Mouse (Mus musculus): ENCODE measurements around the gene Preb.

Preb gene

DNA sequence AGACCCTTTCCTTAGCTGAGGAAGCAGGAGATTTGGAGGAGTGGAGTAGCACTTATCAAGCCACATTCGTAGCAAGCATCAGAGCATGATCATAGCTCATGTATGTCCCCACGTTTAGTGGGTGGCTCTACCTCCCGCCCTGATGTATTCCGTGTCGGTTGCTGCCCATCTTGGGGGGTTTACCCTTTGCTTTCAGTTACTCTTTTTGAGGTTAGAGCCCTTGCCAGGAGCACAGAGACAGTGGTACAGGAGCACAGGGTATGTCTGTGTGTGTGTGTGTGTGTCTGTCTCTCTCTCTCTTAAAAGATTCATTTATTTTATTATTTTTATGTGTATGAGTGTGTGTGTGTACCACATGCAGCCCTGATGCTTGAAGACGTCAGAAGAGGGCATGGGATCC is 37.0 kb downstream of the Preb start:
- DNase-seq (ENCODE audit: low read depth in 1 of 2, low spot score in 2 of 2) = no peak

DNA sequence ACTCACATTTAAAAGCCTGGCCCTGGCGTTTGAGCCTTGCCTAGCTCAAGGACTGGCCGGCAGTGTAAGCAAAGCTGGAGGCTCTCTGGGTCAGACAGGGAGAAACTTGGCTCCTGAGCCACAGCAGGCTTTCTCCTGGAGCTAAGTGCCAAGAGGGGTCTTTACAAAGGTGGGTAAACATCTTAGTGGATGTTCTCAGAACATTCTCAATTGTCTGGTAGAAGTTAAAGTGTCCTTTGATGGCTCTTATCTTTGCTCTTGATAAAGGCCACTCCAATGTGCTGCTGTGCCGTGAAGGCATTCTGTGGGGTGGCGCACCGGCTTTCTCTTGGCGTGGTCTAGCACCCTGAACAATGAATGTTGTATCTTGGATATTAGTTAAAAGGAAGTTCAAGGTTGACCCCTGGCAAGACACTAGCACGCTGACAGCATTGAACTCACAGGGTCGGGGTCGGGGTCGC is 37.5 kb downstream of the Preb start:
- no peak for DNase-seq (ENCODE audit: low read depth in 1 of 2, low spot score in 2 of 2)

DNA sequence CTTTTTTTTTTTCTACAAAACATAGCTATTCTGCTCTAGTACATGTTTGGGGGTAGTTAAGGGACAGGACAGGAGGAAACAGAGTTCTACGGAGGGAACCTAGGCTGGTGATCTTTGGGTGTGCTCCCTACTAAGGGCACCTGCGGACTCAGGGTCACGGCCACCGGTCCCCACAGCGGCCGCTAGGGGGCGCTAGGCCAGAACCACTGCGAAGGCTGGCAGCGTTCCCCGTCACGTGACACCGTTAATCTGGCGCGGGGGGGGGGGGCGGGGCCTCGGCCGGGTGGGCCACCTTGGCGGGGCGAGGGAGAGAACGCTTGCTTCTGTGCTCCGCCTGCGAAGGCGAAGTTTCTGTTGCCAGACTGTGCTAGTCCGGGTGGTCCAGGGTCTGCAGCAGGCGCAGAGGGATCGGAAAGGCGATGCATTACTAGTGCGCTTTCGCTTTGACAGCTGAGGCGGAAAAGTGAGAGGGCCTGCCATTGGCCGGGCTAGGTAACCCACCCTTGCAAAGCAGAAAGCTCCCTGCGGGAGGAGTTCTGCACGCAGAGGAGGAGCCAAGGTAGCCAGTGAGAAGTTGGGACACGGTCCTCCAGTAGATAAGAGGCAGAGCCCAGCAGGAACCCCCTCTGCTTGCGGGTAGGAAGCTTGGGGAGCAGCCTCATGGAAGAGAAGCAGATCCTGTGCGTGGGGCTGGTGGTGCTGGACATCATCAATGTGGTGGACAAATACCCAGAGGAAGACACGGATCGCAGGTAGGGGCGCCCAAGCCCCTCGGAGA is 38.7 kb downstream of the Preb start, which contains the start of gene Khk:
Khk (plus strand) TSS at position 176 of the 778 bp plus-strand sequence.
- DNase-seq (ENCODE audit: low read depth in 1 of 2, low spot score in 2 of 2) = peak; percentile 62 to 83

DNA sequence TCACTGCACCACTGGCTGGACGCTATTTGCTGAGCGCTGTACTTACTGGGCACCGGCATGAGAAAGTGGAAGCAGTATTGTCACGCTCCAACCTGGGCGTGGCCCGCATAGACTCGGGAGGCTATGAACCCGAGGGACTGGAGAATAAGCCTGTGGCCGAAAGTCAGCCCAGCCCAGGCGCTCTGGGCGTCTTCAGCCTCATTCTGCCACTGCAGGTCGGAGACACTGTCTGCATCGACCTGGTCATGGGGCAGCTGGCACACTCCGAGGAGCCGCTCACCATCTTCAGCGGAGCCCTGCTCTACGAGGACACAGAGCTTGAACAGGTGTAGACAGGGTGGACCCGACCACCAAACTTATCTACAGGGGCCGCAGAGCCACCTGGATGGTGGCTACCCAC is 39.5 kb downstream of the Preb start:
- DNase-seq (ENCODE audit: low read depth in 1 of 2, low spot score in 2 of 2) = peak in 1 of 2 experiments; percentile 51

DNA sequence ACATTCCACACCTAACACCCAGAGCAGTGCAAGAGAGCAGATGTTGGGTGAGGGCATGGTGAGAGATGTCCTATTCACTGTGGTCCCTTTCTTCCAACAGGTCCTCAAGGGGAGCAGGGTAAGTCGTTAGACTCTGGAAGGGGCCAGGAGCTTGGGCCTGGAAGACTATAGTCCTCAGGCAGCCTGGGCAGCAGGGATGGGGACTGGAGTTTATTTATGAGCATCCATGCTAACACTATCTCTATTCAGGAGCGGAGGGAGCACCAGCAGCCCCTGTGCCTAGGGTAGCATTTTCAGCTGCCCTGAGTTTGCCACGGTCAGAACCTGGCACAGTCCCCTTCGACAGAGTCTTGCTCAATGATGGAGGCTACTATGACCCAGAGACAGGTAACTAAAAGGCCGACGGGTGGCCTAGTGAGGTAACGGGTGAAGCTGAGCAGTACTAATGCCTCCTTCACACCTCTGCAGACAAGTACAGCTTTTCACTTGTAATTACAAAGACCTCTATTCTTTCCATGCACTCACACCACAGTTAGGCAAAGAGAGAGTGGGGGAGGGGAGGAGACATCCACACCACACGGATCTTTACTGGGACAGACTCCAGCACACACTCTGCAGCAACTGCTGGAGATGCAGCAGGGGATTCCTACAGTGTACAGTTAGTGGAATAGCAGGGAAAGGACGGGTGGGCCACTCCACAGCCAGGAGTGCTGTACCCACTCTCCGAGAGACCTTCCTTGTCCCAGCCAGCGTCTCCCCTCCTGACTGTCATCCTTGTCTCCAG is 40.1 kb downstream of the Preb start:
- no peak for DNase-seq (ENCODE audit: low read depth in 1 of 2, low spot score in 2 of 2)

DNA sequence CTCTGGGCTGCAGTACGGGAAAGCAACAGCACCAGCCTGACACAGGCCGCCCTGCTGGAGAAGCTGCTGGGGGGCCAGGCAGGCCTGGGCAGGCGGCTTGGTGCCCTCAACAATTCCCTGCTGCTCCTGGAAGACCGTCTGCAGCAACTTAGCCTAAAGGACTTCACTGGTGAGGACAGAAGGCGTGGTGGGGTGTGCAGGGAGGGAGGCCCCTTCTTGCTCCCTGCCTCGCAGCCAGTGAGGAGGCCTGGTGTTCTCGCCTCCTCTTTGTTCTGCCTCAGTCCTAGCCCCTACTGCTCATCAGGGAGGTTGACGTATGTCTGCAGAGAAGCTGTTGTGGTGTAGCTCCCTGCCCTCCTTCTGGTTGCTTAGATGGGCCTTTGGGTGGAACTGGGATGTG is 41.5 kb downstream of the Preb start:
- DNase-seq (ENCODE audit: low read depth in 1 of 2, low spot score in 2 of 2) = no peak

DNA sequence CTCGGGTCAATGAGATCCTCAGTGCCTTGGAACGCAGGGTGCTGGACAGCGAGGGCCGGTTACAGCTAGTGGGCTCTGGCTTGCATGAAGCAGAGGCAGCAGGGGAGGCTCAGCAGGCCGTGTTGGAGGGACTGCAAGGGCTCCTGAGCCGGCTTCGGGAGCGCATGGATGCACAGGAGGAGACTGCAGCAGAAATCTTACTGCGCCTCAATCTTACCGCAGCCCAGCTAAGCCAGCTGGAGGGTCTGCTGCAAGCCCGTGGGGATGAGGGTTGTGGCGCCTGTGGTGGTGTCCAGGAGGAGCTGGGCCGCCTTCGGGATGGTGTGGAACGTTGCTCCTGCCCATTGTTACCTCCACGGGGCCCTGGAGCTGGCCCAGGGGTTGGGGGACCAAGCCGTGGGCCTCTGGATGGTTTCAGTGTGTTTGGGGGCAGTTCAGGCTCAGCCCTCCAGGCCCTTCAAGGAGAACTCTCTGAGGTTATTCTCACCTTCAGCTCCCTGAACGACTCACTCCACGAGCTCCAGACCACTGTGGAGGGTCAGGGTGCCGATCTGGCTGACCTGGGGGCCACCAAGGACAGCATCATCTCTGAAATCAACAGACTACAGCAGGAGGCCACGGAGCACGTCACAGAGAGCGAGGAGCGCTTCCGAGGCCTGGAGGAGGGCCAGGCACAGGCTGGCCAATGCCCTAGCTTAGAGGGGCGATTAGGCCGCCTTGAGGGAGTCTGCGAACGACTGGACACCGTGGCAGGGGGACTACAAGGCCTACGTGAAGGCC is 42.1 kb downstream of the Preb start:
- DNase-seq (ENCODE audit: low read depth in 1 of 2, low spot score in 2 of 2) = no peak

DNA sequence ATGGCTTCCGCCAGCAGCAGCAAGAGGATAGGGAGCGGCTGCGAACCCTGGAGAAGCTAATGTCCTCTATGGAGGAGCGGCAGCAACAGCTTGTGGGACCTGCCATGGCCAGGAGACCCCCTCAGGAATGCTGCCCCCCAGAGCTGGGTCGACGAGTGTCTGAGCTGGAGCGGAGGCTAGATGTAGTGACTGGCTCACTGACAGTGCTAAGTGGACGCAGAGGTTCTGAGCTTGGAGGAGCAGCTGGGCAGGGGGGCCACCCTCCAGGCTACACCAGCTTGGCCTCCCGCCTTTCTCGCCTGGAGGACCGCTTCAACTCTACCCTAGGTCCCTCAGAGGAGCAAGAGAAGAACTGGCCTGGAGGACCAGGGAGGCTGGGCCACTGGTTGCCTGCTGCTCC is 42.8 kb downstream of the Preb start:
- DNase-seq (ENCODE audit: low read depth in 1 of 2, low spot score in 2 of 2) = no peak

DNA sequence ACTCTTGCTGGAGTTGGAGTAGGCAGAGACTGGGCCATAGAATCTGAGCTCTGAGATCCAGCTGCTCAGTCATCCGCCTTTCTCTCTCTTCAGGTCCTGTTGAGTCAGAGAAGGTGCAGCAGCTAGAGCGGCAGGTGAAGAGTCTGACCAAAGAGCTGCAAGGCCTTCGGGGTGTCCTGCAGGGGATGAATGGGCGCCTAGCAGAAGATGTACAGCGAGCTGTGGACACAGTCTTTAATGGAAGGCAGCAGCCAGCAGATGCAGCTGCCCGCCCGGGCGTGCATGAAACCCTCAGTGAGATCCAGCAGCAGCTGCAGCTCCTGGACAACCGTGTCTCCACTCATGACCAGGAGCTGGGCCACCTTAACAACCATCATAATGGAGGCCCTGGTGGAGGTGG is 43.3 kb downstream of the Preb start:
- no peak for DNase-seq (ENCODE audit: low read depth in 1 of 2, low spot score in 2 of 2)

DNA sequence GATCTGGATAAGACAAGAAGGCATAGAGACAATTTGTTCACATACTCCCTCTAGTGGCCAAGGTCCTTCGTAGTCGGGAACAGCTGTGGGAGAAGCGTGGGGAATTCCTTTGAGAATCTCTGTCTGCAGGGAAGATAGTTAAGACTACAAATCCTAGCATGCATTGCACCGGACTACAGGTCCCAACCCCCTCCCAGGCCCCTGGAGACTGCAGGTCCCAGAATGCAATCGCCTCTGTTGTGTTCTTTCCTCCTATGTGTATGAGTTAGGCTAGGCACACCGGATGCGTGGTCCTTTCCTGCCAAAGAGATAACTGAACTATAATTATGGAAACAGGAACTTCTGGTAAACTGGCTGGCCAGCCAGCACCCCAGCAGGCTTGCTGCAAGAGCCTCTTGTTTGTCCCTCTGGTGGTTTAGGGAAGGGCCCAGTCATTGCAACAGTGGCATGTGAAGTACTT is 44.2 kb downstream of the Preb start:
- DNase-seq (ENCODE audit: low read depth in 1 of 2, low spot score in 2 of 2) = peak; percentile 64 to 68

DNA sequence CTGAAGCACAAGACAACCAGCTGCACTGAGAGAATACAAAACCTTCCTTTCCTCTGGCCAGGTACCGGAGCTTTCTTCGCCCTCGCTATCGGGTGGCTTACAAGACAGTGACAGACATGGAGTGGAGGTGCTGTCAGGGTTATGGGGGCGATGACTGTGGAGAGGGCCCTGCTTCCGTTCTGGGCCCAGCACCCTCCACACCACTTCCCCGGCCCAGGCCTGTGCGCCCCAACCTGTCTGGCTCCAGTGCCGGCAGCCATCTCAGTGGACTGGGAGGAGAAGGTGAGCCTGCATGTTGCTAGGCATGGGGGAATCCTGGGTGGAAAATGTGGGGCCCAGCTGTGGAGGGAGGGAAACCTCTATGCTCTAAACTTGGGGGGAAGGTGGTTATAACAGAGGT is 44.7 kb downstream of the Preb start:
- DNase-seq (ENCODE audit: low read depth in 1 of 2, low spot score in 2 of 2) = no peak

DNA sequence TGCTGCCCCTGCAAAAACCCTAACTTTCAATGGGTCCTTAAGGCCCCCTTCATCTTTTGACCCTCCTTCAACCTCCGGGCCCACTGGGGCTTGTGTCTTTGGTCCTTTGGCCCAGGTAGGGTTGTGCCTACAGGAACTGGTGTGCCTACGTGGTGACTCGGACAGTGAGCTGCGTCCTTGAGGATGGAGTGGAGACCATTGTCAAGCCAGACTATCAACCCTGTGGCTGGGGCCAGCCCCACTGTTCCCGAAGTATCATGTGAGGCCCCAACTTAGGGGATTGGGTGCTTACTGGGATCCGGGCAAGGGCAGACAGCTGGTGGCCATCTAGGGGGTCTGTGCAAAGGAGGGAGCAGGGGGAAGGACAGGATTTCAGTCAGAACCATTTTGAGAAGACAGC is 45.3 kb downstream of the Preb start:
- no peak for DNase-seq (ENCODE audit: low read depth in 1 of 2, low spot score in 2 of 2)

DNA sequence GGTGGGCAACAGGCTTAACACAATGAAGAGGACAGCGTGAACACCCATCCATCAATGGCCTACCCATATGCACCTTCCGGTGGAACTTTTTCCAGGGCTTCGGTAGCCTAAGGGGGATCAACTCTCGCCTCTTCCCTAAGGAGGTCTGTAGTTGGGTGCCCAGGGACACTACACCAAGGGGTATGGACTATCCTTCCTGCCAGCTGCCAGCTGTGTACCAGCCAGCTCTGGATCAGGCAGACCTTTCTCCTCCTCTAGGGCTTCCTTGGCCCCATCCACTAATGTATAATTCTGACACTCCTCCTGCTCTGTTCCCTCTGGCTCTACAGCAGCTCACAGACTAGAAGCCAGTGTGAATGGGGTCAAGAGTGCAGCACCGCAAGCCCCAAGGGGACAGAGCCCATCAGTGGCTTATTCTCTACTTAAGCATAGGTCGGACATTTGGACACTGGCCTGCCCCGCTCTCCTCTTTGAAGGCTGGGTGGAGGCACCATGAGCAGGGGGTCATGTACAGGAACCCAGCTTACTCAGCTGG is 46.0 kb downstream of the Preb start:
- no peak for DNase-seq (ENCODE audit: low read depth in 1 of 2, low spot score in 2 of 2)

DNA sequence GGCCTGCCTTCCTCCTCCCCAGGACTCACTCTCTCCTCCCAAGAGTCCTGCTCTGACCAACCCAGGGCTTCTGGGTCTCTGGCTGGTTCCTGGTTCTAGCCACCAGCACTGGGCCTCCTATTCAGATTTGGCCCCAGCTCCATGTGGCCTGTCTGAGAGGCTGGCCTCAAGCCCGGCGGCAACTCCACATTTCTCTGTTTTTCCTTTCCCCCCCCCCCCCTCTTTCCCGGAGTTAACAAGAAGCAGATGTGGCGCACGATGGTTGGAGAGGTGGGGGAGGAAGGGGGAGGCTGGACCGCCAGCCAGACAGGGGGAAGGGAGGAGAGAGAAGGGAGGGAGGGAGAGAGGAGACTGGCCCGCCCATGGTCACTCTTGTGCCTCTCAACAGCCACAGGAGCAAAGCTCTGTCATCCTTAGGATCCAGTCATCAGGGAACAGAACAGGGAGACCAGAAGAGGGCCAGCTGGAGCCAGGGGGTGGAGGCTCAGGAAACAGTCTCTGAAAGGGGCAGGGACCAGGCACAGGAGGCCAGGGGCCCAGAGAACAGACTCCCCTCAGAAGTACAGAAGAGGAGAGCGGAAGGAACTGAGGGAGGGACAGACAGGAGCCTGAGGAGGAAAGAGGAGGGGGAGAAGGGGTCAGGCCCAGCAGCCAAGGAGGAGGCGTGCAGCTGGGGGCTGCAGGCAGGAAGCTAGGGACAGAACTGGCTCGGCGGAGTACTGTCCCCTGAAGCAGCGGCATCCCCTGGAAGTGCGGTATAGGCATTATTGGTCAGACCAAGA is 46.9 kb downstream of the Preb start, which contains the start of gene Emilin1:
Emilin1 (plus strand) TSS at position 343 of the 782 bp plus-strand sequence.
- DNase-seq (ENCODE audit: low read depth in 1 of 2, low spot score in 2 of 2) = no peak

DNA sequence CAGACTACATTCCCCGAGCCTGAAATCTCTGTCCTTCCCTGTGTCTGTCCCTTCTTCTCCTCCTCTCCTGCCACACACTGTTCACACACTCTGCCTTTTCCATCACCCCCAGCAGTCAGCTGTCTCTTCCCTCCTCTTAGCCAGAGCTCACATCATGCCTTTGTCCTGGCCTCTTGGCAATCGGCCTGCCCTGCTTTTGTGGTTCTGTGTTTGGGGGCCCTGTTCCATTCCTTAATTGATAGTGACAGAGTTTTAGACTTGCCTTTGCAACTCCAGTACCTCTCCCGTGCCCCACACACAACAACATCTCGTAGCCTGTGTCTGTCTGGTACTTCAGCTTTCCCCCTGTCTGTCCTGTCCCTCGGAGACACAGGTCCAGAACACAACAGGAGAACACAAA is 48.0 kb downstream of the Preb start:
- no peak for DNase-seq (ENCODE audit: low read depth in 1 of 2, low spot score in 2 of 2)

DNA sequence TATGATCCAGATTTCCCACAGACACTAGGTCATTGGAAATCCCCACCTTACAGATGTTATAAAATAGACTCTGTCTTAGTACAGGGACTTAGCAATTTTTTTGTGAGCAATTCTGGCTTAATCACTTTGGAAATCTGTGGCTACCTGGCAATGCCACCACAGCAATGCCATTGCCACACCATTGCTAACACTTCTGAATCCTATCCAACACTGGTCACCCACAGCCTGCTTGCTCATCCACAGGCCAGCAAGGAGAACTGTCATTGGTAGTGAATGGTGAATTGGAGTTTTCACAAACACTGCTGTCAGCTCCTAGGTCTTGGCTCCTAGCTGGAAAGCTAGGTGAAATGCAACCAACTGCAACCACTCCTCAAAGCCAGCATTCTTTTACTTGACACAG is 49.7 kb downstream of the Preb start:
- DNase-seq (ENCODE audit: low read depth in 1 of 2, low spot score in 2 of 2) = no peak

DNA sequence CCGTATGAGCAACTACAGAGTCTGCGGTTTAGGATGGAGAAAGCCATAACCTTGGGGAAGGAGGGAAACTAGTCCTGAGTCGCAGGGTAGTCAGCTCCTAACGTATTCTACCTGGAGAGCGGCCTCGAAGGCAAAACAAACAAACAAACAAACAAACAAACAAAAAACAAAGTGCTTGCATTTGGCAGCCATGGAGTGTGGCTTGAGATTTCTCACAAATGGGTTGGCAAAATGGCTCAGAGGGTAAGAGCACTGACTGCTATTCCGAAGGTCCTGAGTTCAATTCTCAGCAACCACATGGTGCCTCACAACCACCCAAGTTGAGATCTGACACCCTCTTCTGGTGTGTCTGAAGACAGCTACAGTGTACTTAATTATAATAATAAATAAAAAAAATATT is 50.3 kb downstream of the Preb start:
- DNase-seq (ENCODE audit: low read depth in 1 of 2, low spot score in 2 of 2) = no peak

DNA sequence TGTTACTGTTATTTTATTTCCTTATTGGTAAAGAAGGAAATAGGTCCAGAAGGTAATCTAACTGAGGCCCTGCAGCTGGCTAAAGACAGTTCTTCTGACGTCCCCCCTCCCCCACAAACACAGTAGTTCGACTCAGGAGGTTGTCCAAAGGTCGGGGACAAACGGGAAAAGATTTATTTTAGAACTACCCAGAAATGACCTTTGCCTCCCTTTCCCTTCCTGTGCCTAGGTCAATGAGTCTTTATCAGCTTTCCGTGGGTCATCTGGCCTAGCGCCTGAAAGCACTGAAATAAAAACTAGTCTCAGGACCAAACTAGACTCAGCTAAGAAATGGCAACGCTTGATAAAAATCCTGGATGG is 50.9 kb downstream of the Preb start:
- DNase-seq (ENCODE audit: low read depth in 1 of 2, low spot score in 2 of 2) = no peak

DNA sequence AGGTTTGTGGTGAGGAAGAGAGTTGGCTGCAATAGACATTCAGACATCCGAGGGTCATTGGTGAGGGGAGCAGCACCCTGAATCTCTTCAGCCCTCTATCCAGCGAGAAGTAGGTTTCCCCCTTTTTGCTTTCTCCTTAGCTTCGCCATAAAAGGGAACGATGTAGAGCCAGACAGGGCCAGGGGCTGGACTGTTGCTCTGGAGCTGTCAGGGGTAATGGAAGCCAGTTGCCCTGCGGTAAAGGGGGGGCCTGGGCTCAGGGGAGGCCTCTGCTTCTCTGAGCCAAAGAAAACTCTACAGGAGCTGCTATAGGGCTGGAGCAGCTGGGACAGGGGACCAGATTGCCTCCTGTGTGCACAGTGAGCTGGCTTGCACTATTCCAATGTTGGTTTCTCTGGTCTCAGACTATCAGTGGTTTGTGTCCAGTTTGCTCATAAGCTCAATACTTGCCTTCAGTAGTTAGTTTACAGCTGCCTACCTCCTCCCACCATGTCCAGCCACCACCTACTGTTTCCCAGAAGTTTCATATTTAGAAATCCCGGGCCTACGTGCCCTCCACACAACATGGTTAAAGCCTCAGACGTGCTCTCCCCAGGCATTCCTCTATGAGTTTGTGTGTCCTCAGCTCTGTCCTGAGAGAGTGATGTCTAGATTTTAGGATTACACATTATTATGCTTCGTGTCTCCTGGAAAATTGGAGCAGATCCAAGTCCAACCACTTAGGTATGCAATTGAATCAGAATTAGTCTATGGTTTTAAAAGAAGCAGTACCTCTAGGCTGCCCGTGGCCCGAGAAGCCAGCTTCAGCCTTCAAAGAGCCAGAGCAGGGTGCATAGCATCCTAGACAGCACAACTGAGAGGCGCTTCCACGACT is 51.5 kb downstream of the Preb start:
- DNase-seq (ENCODE audit: low read depth in 1 of 2, low spot score in 2 of 2) = no peak
